Mouse (Mus musculus) C2C12 (cell line): Measurements from ENCODE around the gene Gpc6. TPM values are rescaled to one million over a fixed set of nuclear protein-coding genes. Genes with fewer than 3 reads are reported as not detected.

Experiments used
- H3K27me3 ChIP-seq: one replicate; pipeline ENCODE4 v1.6.1; 2011; ENCODE audit not compliant: control insufficient read depth, insufficient read depth, insufficient read length
- H3K36me3 ChIP-seq: one replicate; pipeline ENCODE4 v1.6.1; 2011; ENCODE audit not compliant: control insufficient read depth, insufficient read depth
- H3K4me3 ChIP-seq: one replicate; pipeline ENCODE4 v1.5.1; 2011; ENCODE audit warnings: mild to moderate bottlenecking, control low read depth; ENCODE audit not compliant: poor library complexity, insufficient read depth, severe bottlenecking
- H3K79me2 ChIP-seq: one replicate; pipeline ENCODE4 v1.6.1; 2011; ENCODE audit not compliant: control insufficient read depth, insufficient read depth
- H3K79me3 ChIP-seq: one replicate; pipeline ENCODE4 v1.6.1; 2011; ENCODE audit warnings: low read depth, control low read depth
- H3ac ChIP-seq: one replicate; pipeline ENCODE3; 2011; ENCODE audit warnings: low read depth; ENCODE audit not compliant: control insufficient read depth, insufficient read length
- CEBPB ChIP-seq: IDR thresholded peaks from one replicate; pipeline ENCODE4 v1.6.1; 2011; ENCODE audit warnings: low read depth, mild to moderate bottlenecking, control low read depth, moderate library complexity
- CTCF ChIP-seq: IDR thresholded peaks from one replicate; pipeline ENCODE4 v1.5.1; 2011; ENCODE audit not compliant: control insufficient read depth, insufficient read depth, insufficient read length
- FOSL1 ChIP-seq: IDR thresholded peaks from one replicate; pipeline ENCODE4 v1.8.0; 2011; ENCODE audit warnings: mild to moderate bottlenecking, low read length; ENCODE audit not compliant: poor library complexity, insufficient read depth, severe bottlenecking
- MAX ChIP-seq: IDR thresholded peaks from one replicate; pipeline ENCODE4 v1.6.1; 2011; ENCODE audit warnings: mild to moderate bottlenecking, control low read depth
- MYOD1 ChIP-seq: IDR thresholded peaks from one replicate; pipeline ENCODE4 v1.6.1; 2011; ENCODE audit warnings: low read depth; ENCODE audit not compliant: control insufficient read depth, insufficient read length
- MYOG ChIP-seq: IDR thresholded peaks from one replicate; pipeline ENCODE4 v1.6.1; 2011; ENCODE audit not compliant: control insufficient read depth, insufficient read length; ENCODE audit errors: extremely low read depth
- USF1 ChIP-seq: IDR thresholded peaks from one replicate; pipeline ENCODE4 v1.6.1; 2011; ENCODE audit warnings: low read depth, mild to moderate bottlenecking, control low read depth, moderate library complexity
- polyA plus RNA-seq: library from polyadenylated mRNA; unstranded; fragments of >200 nt; fragmentation: generic; extraction: Trizol; gene quantifications from one replicate; pipeline ENCODE4 v1.2.1, GENCODE M21; 2012; ENCODE audit warnings: missing spikeins

The Gpc6 gene
- polyA plus RNA-seq, 1 experiment, result 9.6 TPM

DNA sequence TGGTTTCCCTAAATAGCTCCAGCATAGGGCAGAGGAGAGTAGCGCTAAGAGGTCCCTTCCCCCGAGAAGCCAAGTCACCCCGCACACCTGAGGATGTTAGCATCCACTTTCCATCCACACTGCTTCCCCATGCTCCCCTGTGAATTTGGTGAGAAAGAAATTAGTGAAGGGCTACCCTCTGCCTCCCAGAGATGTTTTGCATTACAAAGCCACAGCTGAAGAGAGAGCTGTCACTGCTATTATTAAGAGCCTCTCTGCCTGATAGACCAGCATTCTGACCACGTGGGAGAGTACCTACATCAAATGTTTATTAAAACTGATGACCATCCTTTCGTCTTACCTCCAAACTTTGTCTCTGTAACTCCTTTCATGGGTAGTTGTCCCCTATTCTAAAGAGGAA is 981.2 kb downstream of the Gpc6 start:
- Histone ChIP-seq H3K27me3 (no peaks in the 10 kb centered on the region), H3K79me2 (no peaks in the 10 kb centered on the region), H3ac (no peak overlapping the region), H3K79me3 (no peaks in the 10 kb centered on the region), H3K4me3 (no peak overlapping the region), H3K36me3 (no peaks in the 10 kb centered on the region)
- TF ChIP-seq CEBPB (no peak), CTCF (no peak), FOSL1 (no peak)

DNA sequence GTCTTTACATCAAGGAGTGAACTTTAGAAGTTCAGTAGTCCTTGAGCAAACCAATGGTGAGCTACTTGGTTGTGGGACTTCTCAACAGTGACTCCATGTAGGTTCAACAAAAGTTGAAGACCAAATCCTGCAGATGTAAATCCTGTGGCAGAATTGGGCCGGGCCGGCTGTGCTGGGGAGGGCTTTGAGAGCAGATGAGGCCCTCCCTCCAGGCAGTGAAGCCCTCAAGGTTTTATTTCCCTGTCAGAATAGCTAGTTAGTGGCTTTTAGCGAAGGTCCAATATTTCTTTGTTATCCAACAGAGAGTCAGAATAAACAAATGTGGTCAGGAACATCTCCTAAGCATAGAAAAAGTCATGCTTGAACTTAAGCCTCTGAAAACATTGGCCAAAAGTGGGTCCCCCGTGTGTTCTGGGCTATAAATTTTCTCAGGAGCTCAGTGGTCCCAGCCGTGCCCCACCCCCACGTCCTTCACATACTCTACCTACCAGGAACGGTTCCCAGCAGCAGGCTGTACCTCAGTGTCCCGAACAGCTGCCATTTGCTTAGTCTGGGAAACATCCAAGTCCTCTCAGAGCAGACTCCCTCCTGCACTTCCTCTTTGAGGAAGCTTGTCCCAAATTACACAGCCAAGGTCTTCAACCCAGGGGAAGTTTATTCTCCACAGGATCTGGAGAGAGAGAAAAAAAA is 983.3 kb downstream of the Gpc6 start:
- no peaks in the 10 kb centered on the region for H3K27me3 ChIP-seq
- TF ChIP-seq MAX (no peak), MYOG (no peak), CTCF (no peak), CEBPB (no peak), FOSL1 (no peak), USF1 (no peak), MYOD1 (no peak)
- H3K79me3 ChIP-seq, result no peaks in the 10 kb centered on the region
- H3K4me3 ChIP-seq, result no peak overlapping the region
- H3ac ChIP-seq, result no peak overlapping the region
- no peaks in the 10 kb centered on the region for H3K79me2 ChIP-seq
- no peaks in the 10 kb centered on the region for H3K36me3 ChIP-seq

DNA sequence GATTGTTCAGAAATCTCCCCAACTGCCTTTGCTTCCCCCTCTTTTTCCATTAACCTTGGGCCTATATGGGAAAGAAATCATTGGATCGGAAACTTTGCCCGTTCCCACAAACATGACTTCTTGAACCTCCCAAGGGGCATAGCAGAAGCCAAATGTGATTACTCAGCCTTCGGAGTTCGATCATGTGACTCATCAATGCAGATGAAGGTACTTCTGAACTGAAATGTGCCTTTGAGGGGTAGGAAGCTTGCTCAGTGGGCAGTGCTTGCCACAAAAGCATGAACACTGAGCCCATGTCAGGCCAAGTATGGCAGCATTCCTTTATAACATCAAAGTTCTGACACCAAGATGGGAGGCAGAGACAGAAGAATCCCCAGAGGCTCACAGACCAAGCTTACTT is 983.9 kb downstream of the Gpc6 start:
- no peaks in the 10 kb centered on the region for H3K79me3 ChIP-seq
- no peaks in the 10 kb centered on the region for H3K36me3 ChIP-seq
- H3K4me3 ChIP-seq, result no peak overlapping the region
- no peaks in the 10 kb centered on the region for H3K27me3 ChIP-seq
- TF ChIP-seq CTCF (no peak), MYOG (no peak), MYOD1 (no peak), MAX (no peak), FOSL1 (no peak), USF1 (no peak)
- no peaks in the 10 kb centered on the region for H3K79me2 ChIP-seq
- H3ac ChIP-seq, result no peak overlapping the region

DNA sequence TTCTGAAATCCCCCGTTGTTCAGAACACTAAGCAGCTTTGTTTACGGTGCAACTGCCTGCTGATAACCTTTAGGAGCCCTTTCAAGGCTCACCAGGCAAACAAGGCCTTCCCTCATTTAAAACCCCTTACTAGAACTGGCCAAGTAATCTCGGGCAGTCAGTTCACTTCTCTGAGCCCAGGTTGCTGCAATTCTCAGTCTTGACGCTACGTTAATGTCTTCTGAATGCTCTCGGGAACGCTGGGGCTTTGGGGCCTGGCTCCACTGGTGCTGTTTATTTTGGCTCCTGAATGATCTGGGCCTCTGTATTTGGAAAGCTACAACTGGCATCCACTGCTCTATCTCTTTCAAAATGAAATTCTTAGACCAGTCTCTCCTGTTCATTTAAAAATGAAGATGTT is 985.2 kb downstream of the Gpc6 start:
- Histone ChIP-seq H3K79me2 (no peaks in the 10 kb centered on the region), H3K36me3 (no peaks in the 10 kb centered on the region), H3K4me3 (no peak overlapping the region), H3ac (no peak overlapping the region), H3K79me3 (no peaks in the 10 kb centered on the region), H3K27me3 (no peaks in the 10 kb centered on the region)
- no peak for TF ChIP-seq FOSL1
- no peak for TF ChIP-seq MAX
- TF ChIP-seq MYOD1, result no peak
- no peak for TF ChIP-seq CEBPB
- no peak for TF ChIP-seq MYOG
- TF ChIP-seq USF1, result no peak
- TF ChIP-seq CTCF, result no peak

DNA sequence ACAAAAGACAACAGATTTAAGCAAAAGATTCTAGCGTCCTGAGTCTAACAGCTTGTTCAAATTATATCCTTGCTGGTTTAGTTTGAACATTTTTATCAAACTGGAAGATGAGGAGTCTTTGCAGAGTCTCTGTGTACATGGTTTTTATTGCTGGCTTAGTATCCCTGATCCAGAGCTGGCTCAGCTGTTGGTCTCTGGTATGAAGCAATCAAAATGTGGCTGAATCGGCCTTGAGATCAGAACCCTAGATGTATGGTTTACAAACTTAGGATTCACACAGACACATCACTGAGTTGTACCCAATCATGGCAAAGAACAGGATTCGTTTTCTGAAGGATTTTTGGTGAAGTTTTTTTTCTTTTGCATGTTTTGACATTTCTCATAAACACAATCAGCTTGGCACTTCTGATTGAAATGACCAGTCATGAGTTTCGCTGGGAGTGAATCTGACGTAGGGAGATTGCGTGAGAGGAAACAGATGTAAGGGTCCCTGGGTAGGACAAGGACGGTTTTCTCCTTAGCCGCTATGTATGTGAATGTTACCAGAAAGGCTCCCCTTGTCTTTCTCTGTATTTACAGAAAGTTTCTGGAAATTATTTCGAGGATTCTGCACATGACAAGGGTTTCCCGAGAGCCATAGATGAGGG is 987.6 kb downstream of the Gpc6 start:
- Histone ChIP-seq H3K79me3 (no peaks in the 10 kb centered on the region), H3K36me3 (no peaks in the 10 kb centered on the region), H3K4me3 (no peak overlapping the region), H3ac (no peak overlapping the region), H3K79me2 (no peaks in the 10 kb centered on the region), H3K27me3 (no peaks in the 10 kb centered on the region)
- TF ChIP-seq FOSL1, result no peak
- TF ChIP-seq MYOD1, result no peak
- no peak for TF ChIP-seq MYOG
- TF ChIP-seq CTCF, result no peak
- TF ChIP-seq USF1, result no peak
- TF ChIP-seq CEBPB, result no peak
- TF ChIP-seq MAX, result no peak

DNA sequence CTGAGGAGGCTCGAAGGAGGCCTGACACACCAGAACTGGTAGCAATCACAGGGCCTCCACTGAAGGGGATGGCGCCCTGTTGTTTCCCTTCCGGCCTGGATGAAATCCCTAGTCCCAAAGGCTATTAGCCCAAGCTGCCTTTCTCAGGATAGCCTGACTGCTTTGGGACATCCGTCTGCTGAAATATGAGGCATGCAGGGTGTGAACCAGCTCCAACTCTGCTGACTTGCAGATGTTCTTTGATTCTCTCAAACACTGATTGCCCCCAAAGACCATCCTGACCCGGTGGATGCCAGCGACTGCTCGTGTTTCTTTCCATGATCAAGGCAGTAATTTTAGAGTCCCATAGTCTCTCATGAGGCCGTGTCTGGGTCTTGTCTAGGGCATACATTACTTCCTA is 991.5 kb downstream of the Gpc6 start:
- Histone ChIP-seq H3K27me3 (no peaks in the 10 kb centered on the region), H3K79me2 (no peaks in the 10 kb centered on the region), H3K4me3 (no peak overlapping the region), H3K79me3 (no peaks in the 10 kb centered on the region), H3K36me3 (no peaks in the 10 kb centered on the region), H3ac (no peak overlapping the region)
- TF ChIP-seq CTCF (no peak), MYOG (no peak), MYOD1 (no peak), CEBPB (no peak)
